Mouse (Mus musculus) adipocyte (in vitro differentiated cells): ENCODE measurements around the gene Slc12a8.
A peak's percentile ranks its signal among the peaks of the same experiment; 100 is the strongest.

Experiments
- DNase-seq: peaks from one replicate; pipeline ENCODE4 v3.0.0-alpha.2; 2016; ENCODE audit warnings: low spot score

Slc12a8 gene

DNA sequence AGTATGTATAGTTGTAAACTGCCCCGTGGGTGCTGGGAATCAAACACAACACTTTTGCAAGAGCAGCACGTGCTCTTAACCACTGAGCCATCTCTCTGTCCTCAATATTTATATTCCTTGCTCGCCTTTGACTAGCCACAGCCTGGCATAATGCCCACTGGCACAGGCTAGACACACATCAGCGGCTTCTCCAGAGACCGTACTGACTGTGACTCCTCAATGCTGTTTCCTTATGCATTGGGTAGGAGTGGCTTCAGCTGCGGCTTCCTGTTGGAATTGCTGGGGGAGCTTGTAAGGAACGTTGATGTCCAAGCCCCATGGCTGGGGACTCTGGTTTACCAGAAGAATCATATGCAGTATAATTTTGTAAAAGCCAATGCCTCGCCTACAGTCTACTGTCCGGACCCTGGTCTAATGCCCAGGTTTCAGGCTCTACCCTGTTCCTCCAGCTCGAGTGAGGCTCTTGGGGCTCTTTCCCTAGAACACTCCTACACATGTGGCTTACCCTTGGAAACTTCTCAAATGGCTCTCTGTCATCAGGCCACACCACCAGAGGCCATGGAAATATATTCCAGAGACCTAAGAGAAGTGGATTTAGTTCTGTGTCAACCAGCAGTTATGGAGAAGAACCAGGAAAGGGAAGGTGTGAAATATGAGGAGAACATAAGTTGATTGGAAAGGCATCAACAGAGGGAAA, 158.2 kb downstream of the Slc12a8 start:
- peak; percentile 46 for DNase-seq

DNA sequence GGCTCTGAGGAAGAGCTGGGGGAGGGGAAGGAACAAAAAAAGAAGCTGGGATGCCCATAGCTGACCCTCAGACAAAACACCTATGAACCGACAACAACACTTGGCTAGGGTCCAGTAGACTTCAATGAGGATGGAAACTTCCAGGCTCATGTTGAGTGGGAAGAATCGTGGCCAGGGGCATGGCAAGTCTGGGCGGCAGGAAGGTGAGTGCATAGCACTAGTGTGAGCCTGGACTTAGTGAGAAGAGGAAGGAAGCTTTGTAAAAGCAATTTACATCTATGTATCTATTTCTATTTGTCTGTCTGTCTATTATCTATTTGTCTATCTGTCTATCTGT, 158.7 kb downstream of the Slc12a8 start:
- no peak for DNase-seq

- DNase-seq, result peak; percentile 95
Measured at GRCm38 (mm10) chr16:33676347-33677312, 159.5 kb downstream of the Slc12a8 start.

DNA sequence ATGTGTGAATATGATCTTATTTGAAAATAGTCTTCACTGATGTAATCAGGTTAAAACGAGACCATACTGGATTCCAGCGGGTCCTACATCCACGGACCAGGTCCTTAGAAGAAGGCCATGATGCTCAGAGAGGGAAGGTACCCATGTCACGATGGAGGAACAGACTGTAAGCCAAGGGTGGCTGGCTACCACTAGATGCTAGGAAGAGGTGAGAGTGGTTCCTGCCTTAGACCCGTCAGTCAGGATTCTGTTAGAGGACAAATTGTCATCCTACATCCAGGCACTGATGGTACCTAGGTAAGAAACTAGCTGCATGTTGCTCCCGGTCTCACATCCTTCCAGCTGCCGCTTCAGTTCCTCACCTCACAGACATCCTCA, 160.2 kb downstream of the Slc12a8 start:
- peak; percentile 28 for DNase-seq

- DNase-seq, result peak; percentile 97
Measured at GRCm38 (mm10) chr16:33677901-33678300, 160.8 kb downstream of the Slc12a8 start.

- no peak for DNase-seq
Measured at GRCm38 (mm10) chr16:33680271-33680670, 163.1 kb downstream of the Slc12a8 start.

GRCm38 (mm10) chr16:33680816-33681215, 163.7 kb downstream of the Slc12a8 start:
- peak; percentile 30 for DNase-seq

GRCm38 (mm10) chr16:33681661-33682060, 164.5 kb downstream of the Slc12a8 start:
- DNase-seq, result no peak

DNA sequence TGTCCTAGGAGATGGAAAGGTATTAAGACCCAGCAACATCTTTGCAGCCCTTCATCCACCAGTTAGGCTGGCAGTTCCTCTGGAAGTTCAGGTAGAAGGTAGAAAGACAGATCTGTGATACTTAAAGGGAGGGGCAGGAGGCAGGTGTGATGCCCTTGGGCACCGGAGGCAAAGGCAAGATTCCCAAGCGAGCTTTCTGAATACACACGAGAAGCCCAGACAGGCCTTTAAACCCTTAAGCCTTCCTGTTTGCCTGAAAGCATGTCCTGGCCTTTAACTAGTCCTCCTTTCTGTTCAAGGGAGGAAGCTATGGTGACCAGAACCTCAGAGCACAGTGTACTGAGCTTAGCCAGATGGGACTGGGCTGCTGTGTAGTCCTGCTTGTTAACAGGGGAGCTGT, 165.5 kb downstream of the Slc12a8 start:
- no peak for DNase-seq

GRCm38 (mm10) chr16:33683206-33684161, 166.4 kb downstream of the Slc12a8 start:
- peak; percentile 81 for DNase-seq

GRCm38 (mm10) chr16:33684162-33684702, 167.1 kb downstream of the Slc12a8 start, which contains the start of gene Heg1:
Heg1 (plus strand) TSS chr16:33684370.
- DNase-seq, result peak; percentile 73

DNA sequence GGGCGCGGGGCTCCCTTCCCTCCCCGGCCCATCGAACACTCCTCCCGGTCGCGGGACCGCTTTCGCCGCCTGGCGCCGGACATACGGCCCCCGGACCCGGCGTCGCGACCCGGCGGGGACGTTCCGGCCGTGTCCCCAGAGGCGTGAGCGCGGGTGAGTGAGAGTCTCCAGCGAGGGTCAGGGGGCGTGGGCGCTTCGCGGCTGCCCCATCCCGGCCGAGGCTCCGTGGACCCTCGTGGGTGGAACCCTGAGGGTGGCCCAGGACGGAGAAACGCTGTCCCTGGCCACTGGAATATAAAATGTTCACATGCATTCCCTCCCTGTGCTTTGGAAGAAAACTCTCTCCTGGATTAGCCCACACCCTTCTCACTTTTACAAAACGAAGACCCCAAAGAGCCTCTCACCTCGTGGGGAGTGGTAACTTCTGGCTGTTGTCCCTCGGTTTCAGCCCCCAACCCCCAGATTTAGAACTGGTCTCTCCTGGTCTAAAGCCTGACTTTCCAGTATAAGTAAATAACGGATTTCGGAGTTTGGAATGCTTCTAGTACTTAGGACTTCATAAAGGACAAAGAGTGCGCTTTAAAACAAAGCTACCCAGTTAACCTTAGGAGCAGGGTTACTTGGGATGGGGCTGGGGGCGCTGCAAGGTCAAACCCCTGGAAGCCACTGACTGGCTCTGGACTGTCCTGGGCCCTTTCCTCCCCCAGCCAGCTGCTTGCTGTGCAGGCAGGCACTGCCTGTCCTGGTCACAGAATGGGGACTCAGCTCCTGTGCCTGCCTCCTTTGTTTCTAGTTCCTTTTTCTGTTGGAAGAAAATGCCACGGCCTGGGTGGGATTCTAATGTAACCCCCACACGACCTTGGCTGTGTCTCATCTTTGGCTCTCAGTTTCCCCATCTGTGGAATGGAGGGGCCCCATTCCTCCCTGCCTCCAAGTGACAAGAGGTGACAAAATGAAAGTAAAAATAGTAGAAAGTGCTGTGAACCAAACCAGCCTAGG, 167.9 kb downstream of the Slc12a8 start:
- DNase-seq, result peak; percentile 49

DNA sequence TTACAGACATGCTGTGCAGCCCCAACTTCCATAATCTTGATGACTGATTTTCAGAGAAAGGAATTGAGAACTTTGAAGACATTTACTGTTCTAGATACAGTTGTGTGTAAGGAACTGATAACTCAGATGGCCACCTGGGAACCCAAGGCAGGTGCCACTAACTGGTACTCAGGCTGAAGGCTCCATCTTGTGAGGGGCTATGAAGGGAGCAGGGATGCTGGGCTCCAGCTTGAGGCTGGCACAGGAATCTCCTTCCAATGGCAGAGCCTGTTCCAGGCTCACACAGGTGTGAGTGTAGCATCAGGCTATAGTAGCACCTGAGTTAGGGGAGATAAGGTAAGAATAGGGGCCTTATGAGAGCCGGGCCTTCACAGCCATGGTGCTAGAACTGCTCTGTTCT, 168.9 kb downstream of the Slc12a8 start:
- DNase-seq, result no peak

GRCm38 (mm10) chr16:33687724-33688123, 170.6 kb downstream of the Slc12a8 start:
- DNase-seq, result no peak

GRCm38 (mm10) chr16:33690975-33691747, 174.0 kb downstream of the Slc12a8 start:
- DNase-seq, result no peak

DNA sequence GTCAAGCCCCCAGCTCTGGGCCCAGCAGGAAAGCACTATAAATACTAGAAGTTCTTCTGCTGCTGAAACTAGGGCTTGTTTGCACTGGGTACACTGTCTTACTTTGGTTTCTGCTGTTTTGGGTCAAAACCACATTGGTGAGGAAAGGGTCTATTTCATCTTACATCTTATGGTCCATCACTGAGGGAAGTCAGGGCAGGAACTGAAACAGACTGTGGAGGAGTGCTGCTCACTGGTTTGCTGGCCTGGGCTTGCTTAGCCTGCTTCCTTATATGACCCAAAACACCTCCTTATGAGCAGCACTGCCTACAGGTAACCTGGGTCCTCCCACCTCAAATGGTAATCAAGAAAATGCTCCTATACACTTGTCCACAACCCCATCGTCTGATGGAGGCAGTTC, 176.4 kb downstream of the Slc12a8 start:
- DNase-seq, result no peak

- DNase-seq, result peak; percentile 42
Measured at GRCm38 (mm10) chr16:33696811-33697575, 179.9 kb downstream of the Slc12a8 start.

DNA sequence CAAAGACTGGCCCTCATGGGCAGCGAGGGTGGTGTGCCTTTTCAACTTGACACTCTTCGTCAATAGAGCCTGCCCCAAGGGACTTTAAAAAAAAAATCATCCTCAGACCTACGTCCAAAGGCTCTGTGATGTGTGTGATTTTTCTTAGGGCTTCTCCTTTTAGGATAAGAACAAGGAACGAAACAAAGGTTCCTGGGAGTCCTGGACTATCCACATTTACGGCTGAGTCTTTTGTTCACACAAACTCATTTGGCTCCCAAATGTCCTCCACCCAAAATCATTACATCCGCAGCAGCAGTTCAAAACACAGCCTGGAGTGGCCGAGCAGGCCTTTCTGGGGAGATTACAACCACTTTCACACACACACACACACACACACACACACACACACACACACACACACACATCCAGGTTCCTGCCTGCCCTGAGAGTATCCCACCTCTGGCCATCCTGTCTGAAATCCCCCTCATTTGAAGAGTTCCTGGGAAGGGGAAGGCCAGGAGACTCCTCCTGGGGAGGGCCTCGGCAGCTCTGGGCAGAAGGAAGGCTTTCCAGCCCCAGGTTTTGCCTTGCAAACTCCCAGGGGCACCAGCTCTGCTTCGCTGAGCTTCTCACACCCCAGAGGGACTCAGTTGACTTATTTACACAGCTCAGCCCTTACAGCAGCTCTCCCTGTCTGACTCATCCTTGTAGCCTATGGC, 180.6 kb downstream of the Slc12a8 start:
- no peak for DNase-seq
